Mouse (Mus musculus): ENCODE data around the gene Gm10424. TPM values are rescaled to one million over a fixed set of nuclear protein-coding genes. Genes with fewer than 3 reads are reported as not detected.
"Not testable (repeated sequence)": the region's sequence is repeated elsewhere in the genome, so short reads cannot be mapped to it uniquely, and the experiment has no call there.

Gm10424 gene
- total RNA-seq (2021) = not detected

- DNase-seq; intact Hi-C loops (cut with DNase I): not testable (repeated sequence)
Observed at GRCm38 (mm10) chr5:95272668-95273067, at the start of gene Gm10424. Gene Gm10424 (minus strand): TSS chr5:95272768.

GRCm38 (mm10) chr5:95305611-95306010 lies 33.0 kb upstream of the Gm10424 start, which contains the start of gene Gm3259:
Gene Gm3259 (plus strand): TSS chr5:95305911.
- intact Hi-C loops (cut with DNase I); DNase-seq: not testable (repeated sequence)

Other genes starting within 250 kb of the Gm10424 start
- gene Gm7942, start 165.8 kb downstream of the Gm10424 start, total RNA-seq (2021) = not detected
- gene Gm16513, start 90.1 kb downstream of the Gm10424 start, total RNA-seq (2021) = not detected
- not detected for gene Gm3259, start 33.1 kb upstream of the Gm10424 start, total RNA-seq (2021)
- gene D5Ertd577e, start 184.0 kb upstream of the Gm10424 start, total RNA-seq (2021) = not detected
- not detected for gene Gm3286, start 238.0 kb upstream of the Gm10424 start, total RNA-seq (2021)